Mouse (Mus musculus) CH12.LX (cell line): ENCODE measurements around the gene Sdhb.

Experiments
- CTCF ChIP-seq, 2 experiments: IDR thresholded peaks in 1 of 2; conservative IDR thresholded peaks in 1 of 2; 2 replicates each; pipeline ENCODE4 v1.5.1; 2011 to 2012; ENCODE audit warnings: low read depth in 2 of 2, low read length in 2 of 2, improper control_type of control experiment in 1 of 2, inconsistent platforms in 1 of 2, mild to moderate bottlenecking in 1 of 2, moderate library complexity in 1 of 2
- ELF1 ChIP-seq: IDR thresholded peaks from 2 replicates; pipeline ENCODE4 v1.6.1; 2014; ENCODE audit warnings: low read depth, mild to moderate bottlenecking, inconsistent platforms, low read length, improper control_type of control experiment
- ETS1 ChIP-seq: conservative IDR thresholded peaks from 2 replicates; pipeline ENCODE4 v1.6.1; 2012; ENCODE audit warnings: low read depth, mild to moderate bottlenecking, inconsistent platforms, low read length, improper control_type of control experiment, moderate library complexity
- MAFK ChIP-seq: IDR thresholded peaks from 2 replicates; pipeline ENCODE4 v1.6.1; 2011; ENCODE audit warnings: low read length, improper control_type of control experiment; ENCODE audit not compliant: insufficient replicate concordance
- POLR2A ChIP-seq: IDR thresholded peaks from 2 replicates; pipeline ENCODE4 v1.6.1; 2011; ENCODE audit warnings: low read depth, mild to moderate bottlenecking, improper control_type of control experiment, low read length
- POLR2AphosphoS2 ChIP-seq: IDR thresholded peaks from 2 replicates; pipeline ENCODE4 v1.6.1; 2011; ENCODE audit warnings: low read depth, low read length, improper control_type of control experiment
- TCF12 ChIP-seq: IDR thresholded peaks from 2 replicates; pipeline ENCODE4 v1.6.1; 2014; ENCODE audit warnings: low read depth, mild to moderate bottlenecking, inconsistent platforms, low read length, improper control_type of control experiment

DNA sequence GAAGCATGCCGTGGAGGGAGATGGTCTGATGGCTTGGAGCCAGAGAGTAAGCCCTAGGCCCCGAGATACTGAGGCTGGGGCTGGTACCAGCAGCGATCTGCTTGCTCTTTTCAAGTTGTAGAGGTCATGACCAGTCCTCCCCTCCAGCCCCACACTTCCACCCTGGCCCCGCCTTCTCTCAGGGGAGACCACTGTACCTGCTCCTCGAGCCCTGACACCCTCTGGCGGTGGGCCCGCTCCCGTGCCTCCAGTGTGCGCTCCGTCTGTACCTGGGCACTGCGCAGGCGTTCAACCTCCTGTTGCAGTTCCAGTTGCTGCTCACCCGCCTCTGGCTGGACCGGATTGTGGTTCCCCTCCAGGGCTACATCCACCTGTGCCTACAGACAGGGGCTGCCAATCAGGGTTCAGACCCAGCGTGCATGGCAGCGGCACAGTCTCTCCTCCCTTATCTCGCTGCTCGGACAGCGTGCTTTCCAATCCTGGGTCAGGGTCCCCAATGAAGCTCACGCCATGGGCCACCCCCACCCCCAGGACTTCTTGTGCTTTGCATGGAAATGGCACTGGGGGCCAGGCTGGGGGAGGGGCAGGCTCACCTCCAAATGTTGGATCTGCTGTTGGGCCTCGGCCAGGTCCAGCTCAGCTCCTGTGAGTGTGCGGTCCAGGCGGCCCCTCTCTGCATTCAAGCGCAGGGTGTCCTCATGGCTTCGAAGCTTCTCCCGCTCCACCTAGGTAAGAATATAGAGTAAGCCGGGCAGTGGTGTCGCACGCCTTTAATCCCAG lies 56.8 kb downstream of the Sdhb start:
- TF ChIP-seq CTCF (conservative IDR thresholded peaks at IDR 0.05 in 1 of 2, IDR thresholded peaks at IDR 0.05 in 1 of 2; ENCODE audit: low read depth in 2 of 2, low read length in 2 of 2) (no peak), ETS1 (no peak), POLR2AphosphoS2 (no peak), POLR2A (no peak), TCF12 (no peak), MAFK (no peak), ELF1 (no peak)
